Mouse (Mus musculus) bone marrow, adult 2 months (tissue): ENCODE measurements around the gene Klhl22. TPM values are rescaled to one million over a fixed set of nuclear protein-coding genes. Genes with fewer than 3 reads are reported as not detected.

Source experiments
- H3K27ac ChIP-seq: fragments of 200-500 bp; 2 replicates; pipeline ENCODE4 v1.5.1; 2012; ENCODE audit warnings: low read depth, mild to moderate bottlenecking, control low read depth, inconsistent platforms, low read length; ENCODE audit not compliant: control insufficient read depth, poor library complexity, insufficient read depth
- H3K4me1 ChIP-seq: fragments of 200-500 bp; 2 replicates; pipeline ENCODE4 v1.6.1; 2011; ENCODE audit warnings: low read length; ENCODE audit not compliant: control insufficient read depth, insufficient read depth
- H3K4me3 ChIP-seq: fragments of 200-500 bp; replicated peaks from 2 replicates; pipeline ENCODE3; 2011; ENCODE audit warnings: mild to moderate bottlenecking, low read depth, low read length, control low read depth; ENCODE audit not compliant: control insufficient read depth
- CTCF ChIP-seq: fragments of 200-500 bp; IDR thresholded peaks from 2 replicates; pipeline ENCODE4 v1.5.1; 2011; ENCODE audit warnings: low read length, control low read depth; ENCODE audit not compliant: control insufficient read depth, insufficient read depth
- POLR2A ChIP-seq: fragments of 200-500 bp; IDR thresholded peaks from 2 replicates; pipeline ENCODE4 v1.6.1; 2011; ENCODE audit warnings: low read depth, mild to moderate bottlenecking, control low read depth, low read length, borderline replicate concordance; ENCODE audit not compliant: control insufficient read depth
- WGBS: fragments of 180-500 bp; shearing (Covaris S2); methylation state at CpG from one replicate; pipeline ENCODE4 v1.1.7; 2018; 5-methylcytosine and 5-hydroxymethylcytosine counted together
- polyA plus RNA-seq: library from polyadenylated mRNA; stranded (reverse); fragments of >200 nt; gene quantifications from 2 replicates; pipeline ENCODE4 v1.2.4, GENCODE M21; 2011; ENCODE audit warnings: low replicate concordance; ENCODE audit not compliant: missing spikeins, insufficient read depth, insufficient read length

Klhl22 gene
- polyA plus RNA-seq, 1 experiment, result 7.8 TPM

DNA sequence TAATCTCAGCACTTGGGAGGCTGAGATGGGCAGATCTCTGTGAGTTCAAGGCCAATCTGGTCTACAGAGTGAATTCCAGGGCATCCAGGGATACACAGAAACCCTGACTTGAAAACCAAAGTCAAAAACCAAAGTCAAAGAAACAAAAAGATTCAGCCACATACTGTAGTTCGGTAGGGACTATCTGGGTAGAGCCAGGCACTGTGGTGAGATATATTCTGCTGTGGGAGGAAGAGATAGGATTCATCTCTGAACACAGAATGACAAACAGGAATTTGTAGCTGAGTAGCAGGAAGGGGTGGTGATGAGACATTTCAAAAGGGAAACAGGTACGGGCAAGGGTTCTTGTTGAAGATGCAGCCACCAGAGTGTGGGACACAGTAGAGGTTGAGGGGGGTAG, 68.8 kb downstream of the Klhl22 start:
- 51% methylated on average over 2 of the region's 2 CpGs for WGBS
- H3K4me3 ChIP-seq, result no peak overlapping the region
- no peak for TF ChIP-seq CTCF
- no peak for TF ChIP-seq POLR2A

DNA sequence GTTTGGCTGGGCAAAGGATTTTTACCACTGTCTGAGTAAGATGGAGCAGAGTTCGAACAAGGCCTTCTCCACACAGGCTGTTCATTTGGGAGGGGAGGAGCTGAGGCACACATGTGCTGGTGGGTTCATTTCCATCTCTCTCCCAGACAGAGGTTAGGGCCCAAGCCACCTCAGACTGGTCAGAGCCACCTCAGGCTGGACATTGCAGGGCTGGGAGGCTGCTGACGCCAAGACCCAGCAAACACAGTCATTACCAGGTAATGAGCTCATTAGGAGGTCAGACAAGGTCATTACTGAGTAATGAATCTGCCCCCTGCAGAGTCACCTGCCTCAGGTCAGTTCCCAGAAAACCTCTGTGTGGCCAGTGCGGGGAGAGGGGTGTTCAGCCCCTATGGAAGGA, 69.4 kb downstream of the Klhl22 start:
- Histone ChIP-seq H3K4me3 (no peak overlapping the region), H3K4me1 (no peaks in the 10 kb centered on the region), H3K27ac (no peak overlapping the region)
- 78% methylated on average over 3 of the region's 3 CpGs for WGBS
- no peak for TF ChIP-seq POLR2A
- TF ChIP-seq CTCF, result no peak

More for the DNA sequence above, 68.8 kb downstream of the Klhl22 start:
- Histone ChIP-seq H3K27ac (no peak overlapping the region), H3K4me1 (no peaks in the 10 kb centered on the region)

DNA sequence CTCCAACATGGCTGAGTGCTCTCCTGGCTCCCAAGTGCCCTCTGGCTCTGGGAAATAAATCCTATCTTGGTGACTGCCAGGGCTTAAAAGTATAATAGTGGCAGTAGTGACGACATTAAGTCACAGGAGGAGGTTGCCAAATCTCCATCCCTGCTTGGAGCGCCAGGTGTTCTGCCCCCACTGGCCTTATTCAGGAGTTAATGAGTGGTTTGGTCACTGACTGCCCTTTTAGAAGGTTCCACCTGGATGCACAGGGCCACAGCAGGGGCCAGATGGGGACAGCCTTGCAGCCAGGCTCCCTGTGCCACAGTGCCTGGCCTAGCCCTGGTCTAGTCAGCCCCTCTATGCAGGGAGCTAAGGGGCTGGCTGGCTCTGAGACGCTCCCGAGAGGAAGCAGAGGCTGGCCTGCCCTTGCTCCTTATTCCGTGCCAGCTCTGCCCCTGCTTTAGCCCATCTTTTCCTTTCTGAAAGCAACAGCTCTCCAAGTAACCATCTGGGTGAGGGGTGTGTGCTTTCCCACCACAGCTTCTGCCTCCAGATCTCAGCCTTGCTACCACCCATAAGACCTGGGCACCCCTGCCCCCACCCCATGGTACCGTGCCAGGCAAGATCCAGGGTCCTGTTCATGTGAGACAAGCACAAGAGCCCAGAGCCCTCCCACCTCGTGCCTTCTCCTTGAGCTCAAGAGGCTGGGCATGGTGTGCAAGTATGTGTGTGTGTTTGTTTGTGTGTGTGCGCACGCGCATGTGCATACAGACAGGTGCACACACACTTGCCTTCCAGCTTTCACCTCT, 71.2 kb downstream of the Klhl22 start:
- no peak overlapping the region for H3K27ac ChIP-seq
- H3K4me3 ChIP-seq, result no peak overlapping the region
- no peak for TF ChIP-seq CTCF
- no peak for TF ChIP-seq POLR2A
- H3K4me1 ChIP-seq, result no peaks in the 10 kb centered on the region
- WGBS, result 73% methylated on average over 10 of the region's 10 CpGs

DNA sequence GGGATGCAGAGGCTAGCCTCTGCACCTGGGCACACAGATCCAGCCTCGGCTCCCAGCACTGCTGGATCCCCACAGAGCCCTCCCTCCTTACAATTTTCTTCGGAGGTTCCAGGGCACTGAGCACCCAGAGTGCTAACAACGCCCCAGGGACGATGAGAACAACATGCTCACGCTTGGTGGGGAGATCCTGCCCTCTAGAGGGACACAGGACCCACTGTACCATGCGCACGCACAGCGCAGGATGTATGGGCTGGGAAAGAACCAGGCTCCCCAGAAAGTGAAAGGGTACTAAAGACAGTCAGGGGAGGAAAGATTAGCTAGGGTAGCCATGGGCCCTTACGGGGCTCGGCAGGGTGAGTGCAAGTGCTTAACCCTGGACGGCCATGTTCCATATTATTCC, 72.4 kb downstream of the Klhl22 start:
- H3K27ac ChIP-seq, result no peak overlapping the region
- 17% methylated on average over 11 of the region's 11 CpGs for WGBS
- no peak for TF ChIP-seq POLR2A
- TF ChIP-seq CTCF, result 0 out of 2 replicates have a peak, but pooled peaks have one; percentile 5
- no peak overlapping the region for H3K4me3 ChIP-seq
- no peaks in the 10 kb centered on the region for H3K4me1 ChIP-seq

DNA sequence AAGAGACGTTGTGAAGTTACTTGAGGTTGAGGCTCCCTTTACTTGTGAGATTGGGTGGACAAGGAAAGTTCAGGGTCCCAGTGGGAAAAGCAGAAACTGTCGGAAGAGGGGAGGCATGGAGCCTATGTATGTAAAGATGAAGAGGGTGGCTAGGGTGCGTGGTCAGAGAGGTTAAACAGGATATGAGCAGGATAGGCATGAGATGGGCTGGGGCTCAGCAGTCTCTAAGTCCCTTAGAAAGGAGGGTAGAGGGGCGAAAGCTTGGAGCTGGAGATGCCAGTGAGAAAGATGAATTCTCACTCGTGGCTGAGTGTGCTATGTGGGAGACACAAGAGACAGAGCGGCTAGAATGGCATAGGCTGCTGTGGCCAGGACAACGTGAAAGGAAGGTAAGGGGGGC, 73.4 kb downstream of the Klhl22 start, which contains the start of gene B830017H08Rik:
Gene B830017H08Rik (plus strand): TSS at position 301 of the 400 bp plus-strand sequence.
- TF ChIP-seq CTCF, result no peak
- TF ChIP-seq POLR2A, result no peak
- no peaks in the 10 kb centered on the region for H3K4me1 ChIP-seq
- WGBS, result 37% methylated on average over 7 of the region's 7 CpGs
- no peak within 1 kb of the TSS for H3K27ac ChIP-seq
- no peak within 1 kb of the TSS for H3K4me3 ChIP-seq

DNA sequence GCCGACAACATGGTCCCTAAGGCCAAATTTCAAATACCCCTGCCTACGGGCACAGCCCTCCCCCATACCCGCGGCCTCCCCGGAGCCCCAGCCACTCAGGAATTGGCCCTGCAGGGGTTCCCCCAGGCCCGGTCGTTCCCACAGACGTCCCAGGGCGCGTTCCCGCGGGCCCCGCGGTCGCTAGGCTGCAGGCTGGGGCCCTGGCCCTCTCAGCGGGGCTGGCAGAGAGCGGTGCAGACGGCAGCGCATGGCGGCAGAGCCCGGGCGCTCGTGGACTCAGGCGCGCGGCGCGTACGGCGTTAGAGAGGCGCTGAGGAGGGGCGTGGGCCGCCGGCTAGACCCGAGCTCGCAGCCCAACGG, 73.9 kb downstream of the Klhl22 start:
- WGBS, result under 1% methylated on average over 36 of the region's 37 CpGs
- Histone ChIP-seq H3K4me1 (no peaks in the 10 kb centered on the region), H3K4me3 (no peak overlapping the region), H3K27ac (no peak overlapping the region)
- no peak for TF ChIP-seq CTCF
- no peak for TF ChIP-seq POLR2A

DNA sequence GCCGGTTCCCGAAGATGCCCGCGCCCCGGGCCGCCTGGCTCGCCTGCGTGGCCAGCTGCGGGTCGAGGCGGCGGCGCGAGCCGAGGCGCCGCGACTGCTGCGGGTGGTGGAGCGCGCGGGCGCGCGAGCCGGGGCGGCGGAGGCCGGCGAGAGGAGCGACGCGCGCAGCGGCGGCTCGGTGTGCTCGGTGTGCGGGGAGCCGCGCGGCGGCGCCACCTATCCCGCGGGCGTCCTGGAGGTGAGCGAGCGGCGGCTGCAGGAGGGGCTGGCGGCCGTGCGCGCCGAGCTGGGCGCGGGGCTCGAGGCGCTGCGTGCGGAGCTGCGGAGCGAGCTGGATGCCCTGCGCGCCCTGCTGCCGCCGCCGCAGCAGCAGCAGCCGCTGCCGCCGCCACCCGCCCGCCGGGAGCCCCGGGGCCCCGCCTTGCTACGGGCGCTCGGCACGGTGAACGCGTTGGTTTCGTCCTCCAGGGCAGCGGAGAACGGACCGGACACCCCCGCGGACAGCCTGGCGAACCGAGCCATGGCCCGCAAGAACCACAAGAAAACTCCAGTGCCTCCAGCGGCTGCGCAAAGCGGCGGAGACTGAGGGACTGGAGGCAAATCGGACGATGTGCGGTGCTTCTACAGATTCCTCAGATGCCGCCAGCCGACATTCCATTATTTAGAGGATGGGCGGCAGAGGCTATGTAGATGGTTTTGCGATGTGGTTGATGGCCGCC, 74.4 kb downstream of the Klhl22 start:
- Histone ChIP-seq H3K27ac (no peak overlapping the region), H3K4me3 (no peak overlapping the region), H3K4me1 (no peaks in the 10 kb centered on the region)
- TF ChIP-seq POLR2A (no peak), CTCF (no peak)
- 4% methylated on average over 103 of the region's 103 CpGs for WGBS

DNA sequence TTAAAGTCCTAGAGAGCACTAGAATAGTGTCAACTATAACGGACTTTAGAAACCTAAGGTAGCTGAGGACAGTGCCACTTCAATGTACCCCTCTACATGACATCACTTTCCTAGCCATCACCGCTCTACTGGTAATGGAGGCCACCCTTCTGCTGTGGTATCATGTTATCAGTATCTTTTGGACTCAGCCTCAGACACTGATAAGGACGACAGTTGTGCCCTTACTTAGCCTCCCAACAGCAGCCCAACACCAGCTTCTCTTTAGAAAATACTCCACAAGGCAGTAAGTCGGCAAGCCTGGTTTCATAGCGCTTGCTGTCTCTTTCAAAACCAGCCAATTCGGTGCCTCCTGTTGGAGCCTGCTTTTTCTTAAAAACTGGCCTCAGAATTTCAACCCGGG, 75.1 kb downstream of the Klhl22 start:
- Histone ChIP-seq H3K4me3 (no peak overlapping the region), H3K4me1 (no peaks in the 10 kb centered on the region), H3K27ac (no peak overlapping the region)
- 40% methylated on average over 7 of the region's 7 CpGs for WGBS
- TF ChIP-seq POLR2A (no peak), CTCF (no peak)
